Mouse (Mus musculus): ENCODE data around the gene Tmem109.

Tmem109 gene

DNA sequence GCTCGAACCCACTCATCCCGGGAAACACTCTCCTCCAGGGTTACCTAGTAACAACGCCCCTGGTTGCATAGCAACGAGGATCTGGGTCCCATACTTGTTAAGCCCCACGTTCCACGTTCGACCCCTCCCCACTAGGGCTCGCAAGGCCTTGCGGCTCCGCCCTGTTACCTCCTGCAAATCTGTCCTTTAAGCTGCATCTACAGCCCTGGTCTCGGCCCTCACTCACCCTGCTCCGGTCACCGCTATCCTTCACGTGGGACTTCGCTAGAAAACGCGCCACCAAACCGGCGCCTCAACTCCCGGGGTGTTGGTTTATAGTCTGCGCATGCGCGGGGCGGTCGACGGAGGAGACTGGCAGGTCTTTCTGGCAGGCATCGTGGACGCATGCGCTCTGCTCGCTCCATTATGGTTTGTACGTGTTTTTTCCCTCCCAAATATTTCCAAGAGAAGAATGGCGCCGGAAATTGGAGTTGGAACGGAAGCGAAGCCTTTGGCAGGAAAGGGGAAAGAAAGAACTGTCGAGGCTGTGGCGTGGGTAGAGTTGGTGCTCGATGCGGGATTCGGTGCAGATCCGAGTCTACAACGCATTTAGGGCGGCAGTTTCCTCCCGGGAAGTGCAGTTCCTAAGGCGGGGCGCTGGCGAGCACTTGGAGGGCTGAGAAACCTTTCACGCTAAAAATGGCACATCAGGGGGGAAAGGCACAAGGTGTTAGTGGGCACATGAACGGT is at the start of gene Tmem109:
Gene Tmem109, minus strand, starts transcription at position 576 of the 729 bp plus-strand sequence.
- DNase-seq = peak; percentile 95

DNA sequence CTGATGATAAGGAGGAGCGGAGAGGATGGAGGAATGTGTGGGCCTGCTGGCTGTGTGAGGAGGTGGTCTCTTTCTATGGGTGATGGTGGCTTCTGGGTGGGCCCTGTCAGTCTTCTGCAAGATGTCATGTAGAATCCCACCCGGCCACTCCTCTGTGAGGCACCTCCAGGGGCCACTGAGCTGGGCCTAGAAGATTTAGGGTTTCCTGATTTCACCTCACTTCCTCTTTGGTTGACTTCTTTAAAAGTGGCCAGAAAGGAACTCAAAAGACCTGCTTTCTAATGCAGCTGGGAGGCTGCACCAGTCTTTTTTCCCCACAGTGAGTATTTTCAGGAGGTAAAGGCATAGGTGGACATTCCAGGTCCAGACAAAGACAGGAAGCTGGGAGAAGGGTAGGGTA is 48.8 kb upstream of the Tmem109 start:
- DNase-seq = no peak

DNA sequence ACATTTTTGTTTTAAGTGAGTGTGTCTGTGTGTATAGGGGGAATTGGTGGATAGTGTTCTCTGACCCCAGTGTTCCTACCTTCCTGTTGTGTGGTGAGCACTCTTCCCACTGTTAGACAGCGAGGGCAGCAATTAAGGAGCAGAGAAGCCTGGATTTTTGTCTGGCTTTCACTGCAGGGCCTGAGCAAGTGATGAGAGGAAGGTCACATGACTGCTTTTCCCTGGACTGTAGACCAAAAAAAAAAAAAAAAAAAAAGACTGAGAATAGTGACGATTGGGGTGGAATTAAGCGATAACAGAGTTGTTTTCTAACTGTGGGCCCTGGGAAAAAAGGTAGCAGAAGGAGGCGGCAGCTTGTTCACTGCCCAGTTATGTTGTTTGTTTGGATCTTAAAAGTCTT is 44.9 kb upstream of the Tmem109 start:
- DNase-seq = no peak

DNA sequence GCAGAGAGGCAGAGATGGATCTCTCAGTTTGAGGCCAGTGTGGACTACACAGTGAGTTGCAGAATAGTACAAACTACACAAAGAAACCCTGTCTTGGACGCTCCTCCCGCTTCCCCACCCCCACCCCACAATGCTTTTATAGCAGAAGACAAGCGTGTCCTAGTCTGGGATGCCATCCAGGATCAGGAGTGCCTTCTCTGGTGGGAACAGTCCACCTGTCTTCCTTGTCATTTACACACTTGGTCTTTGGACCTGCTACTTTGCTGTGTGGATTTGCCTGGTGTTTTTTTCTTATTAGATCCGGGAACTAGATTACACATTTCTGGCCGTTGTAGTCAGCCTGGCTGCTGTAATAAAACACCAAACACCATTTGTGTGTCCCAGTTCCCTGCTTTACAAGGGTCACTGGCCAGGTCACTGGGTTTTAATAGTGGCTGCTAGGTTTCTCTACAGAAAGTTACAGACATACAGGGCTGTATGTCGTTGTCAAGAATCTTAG is 44.4 kb upstream of the Tmem109 start:
- DNase-seq = peak; percentile 49

DNA sequence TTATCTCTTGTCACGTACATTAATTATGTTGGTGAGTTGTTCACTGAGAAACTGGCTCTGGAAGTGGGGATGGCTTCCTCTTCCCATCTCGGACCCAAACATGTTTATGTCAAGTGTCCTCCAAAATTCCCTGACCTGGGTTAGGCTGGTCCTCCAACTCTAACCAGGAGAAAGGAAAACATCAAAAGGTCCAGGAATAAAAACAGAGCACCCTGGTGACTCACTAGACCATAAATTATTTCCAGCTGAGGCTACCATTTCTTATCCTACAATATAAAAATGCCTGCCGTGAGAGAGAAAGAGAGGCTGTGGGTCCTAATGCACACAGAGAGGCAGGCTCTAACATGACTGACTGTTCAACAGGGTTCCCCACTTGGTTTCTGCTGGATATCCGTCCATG is 42.4 kb upstream of the Tmem109 start:
- DNase-seq = no peak

DNA sequence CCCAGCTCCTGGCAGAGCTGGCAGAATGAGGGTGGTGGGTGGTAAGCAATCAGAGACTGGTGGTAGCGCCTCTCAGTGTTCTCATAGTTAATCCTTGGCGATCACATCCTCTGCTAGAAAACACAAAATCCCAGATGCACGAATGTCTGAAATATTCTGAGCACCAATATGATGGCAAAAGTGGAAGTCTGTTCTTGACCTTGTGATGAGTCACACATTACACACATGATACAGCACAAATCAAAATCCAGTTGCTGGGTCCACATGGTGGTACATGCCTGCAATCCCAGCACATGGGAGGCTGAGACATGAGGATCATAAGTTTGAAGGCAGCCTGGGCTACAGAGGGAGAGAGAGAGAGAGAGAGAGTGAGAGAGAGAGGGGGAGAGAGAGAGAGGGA is 39.3 kb upstream of the Tmem109 start:
- no peak for DNase-seq

DNA sequence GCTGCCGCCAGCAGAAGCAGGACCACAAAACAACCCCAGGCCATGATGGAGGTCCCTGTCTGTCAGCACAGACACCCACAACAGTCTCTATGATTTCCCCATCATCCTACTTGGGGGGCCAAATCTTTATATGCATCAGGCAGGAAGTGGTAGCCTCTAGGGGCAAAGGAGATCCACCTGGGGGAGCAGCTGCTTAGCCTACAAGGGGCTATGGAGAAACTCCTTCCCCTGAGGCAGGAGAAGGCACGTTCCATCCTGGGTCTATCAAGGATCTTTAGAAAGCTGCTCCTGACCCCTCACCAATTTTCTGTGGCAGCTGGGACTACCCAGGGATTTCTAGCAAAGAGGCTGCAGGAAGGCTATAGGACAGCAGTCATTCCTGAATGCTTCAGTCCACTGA is 38.7 kb upstream of the Tmem109 start, which contains the start of gene Zp1:
Gene Zp1, minus strand, starts transcription at position 101 of the 400 bp plus-strand sequence.
- DNase-seq = no peak

DNA sequence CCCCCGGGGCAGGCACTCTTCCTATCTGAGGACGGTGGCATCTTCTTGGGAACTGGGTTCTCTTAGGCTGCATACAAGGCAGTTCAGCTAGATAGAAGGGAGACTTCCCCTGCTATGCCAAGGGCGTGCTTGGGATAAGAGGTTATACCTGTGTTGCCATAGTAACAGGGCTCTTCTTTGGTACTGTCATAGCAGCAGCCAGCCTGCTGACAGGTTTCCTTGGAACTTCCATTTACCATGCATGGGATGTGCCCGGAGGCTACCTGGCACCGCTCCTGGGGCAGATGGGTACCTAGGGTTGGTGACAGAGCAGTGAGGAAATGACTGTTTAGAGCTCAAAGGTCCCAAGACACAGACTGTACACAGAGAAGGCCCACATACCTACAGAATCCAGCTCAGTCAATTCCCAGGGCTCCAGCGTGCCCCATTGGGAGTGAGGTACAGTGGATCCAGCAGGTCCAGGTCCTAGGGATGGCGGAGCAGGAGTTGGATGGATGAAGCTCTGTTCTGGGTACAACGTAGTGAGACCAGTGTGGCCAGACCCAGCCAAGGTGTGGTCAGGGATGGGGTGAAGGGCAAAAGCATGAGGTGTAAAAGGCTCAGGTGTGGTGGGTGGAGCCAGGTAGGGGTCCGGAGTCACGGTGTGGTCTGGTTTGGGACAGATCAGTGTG is 36.7 kb upstream of the Tmem109 start:
- DNase-seq = no peak

DNA sequence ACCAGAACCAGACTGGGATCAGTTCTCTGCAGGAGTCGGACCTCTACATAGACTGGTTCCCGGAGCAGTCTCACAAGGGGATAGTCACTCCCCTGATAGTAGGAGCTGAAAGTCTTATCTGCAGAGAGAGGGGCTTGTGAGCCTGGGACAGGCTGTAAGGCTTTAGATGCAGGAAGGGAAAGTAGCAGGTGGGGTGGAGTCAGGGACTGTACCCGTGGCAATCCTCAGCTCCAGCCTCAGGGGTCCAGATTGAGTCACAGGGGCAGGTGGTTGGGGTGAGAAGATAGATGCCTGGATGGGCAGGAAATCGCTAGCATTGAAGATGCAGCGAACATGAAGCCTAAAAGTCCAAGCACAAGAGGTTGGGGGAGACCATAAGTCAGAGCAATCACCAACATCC is 34.7 kb upstream of the Tmem109 start:
- no peak for DNase-seq

DNA sequence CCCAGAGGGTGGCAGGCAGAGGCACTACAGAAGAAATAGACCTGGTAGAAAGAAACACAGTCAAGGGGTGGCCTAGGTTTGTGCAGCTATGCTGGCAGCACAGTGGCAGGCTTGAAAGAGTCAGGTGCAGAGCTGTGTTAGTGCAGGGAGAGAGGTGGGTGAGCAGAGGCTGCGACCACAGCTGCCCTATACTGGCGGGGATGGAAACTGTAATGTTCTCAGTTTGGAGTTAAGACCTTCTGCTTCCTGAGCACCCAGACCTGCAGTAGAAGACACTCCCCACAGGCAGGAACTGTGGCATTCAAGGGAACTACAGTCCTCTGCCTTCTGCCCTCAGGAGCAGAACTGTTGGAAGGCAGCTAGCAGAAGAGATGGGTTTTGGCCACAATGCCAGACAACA is 33.1 kb upstream of the Tmem109 start:
- no peak for DNase-seq

DNA sequence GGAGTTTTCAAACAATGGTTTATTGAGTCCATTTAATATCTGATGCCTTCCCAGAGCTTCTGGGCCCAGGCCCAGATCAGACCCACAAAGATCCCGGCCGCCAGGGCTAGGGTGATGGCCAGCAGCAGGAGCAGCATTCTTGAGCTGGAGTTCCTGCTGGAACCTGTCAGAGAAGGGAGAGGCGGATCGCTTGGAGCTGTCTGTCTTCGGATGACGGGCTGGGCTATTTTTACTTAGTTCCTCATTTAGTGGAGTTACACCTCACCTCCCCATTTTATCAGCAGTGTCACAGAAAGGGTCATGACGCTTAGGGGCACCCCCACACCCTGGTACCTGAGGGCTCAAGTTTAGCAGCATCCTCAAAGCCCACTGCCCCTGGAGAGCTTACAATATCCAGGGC is 32.5 kb upstream of the Tmem109 start:
- DNase-seq = no peak

DNA sequence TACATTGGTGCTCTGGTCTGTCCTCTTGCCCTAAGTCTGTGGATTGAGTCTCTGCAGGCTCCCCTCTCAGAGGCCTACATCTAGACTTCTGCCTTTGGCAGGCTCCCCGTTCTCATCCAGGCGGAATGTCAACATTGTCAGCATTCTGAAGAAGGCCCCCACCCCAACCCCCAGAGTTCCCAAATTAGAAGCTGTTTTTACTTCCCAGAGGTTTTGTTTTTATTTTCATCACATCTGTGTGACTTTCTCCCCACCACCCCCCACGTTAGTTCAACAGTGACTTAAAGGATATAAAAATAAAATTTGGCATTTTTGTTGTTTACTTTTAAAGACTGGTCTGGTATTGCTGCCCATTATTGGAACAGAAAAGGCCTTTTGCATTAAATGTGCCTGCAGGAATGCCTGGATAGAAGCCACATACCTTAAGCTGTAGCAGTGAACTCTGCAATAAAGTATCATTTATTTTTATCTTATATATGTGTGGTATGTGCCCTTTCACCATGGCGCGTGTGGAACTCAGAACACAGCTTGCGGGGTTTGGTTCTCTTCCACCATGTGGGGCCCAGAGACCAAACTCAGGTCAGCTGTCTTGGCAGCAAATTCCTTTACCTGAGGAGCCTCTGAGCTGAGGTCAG is 27.4 kb upstream of the Tmem109 start:
- DNase-seq = peak; percentile 33

DNA sequence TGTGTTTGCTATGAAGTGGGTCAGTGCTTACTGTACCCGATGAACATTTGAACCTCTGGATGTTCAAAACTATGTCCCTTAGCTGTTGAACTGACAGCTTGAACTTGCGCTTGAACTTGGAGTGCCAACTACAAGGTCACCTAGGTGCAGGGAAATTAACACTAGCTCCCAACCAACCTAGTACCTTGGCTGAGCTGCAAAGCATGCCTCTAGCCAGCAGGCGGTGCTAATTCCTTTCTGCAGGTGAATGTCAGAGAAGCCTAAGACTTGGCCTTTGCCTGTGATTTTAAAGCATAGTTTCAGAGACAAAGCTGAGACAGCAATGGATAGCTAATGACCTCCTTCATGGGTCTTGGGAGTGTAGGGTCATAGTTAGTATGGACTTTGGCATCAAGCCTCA is 26.1 kb upstream of the Tmem109 start:
- peak; percentile 72 for DNase-seq

DNA sequence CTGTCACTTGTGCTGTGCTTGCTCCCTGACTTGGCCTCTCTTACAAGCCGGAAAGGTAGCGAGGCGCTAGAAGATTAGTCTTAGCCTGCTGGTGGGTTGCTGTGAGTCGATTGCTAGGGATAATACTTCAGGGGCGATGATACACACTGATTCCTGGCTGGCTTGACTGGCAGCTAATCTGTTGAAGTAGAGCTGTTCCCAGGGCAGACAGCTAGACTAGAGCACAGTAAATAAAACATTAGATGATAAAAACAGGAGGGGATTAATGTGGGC is 23.9 kb upstream of the Tmem109 start:
- no peak for DNase-seq

DNA sequence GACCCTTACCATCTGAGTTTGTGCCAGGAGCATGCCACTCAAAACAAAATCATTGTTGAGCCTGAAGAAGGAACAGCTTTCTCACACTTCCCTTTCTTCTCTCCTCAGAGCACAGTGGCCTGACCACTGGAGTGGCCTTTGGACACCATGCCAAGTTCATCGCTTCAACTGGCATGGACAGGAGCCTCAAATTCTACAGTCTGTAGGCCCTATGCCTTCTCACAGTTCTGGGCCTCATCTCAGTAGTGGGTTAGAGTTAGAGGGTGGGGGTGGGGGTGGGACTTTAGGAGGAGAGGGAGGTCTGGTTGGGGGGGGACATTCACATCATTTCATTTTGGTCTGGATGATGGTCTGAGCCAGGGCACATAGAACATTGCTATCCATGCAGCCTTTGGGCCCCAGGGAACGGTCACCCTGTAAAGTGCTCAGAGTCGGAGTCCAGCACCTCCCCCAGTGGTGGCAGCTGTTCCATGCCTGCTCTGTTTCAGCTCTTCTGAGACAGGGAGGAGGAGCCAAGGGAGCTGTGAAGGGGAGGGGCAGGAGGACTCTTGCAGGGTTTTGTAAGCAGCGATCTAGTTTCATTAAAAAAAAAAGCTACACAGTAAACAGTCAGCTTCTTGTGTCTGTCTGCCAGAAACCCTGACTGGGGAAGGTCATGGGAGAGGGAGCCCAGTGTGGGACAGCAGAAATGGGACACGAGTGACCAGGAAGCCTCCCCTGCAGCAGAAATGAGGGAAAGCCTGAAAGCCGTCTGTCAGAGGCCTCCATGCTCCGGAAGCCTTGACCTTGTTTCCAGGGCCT is 23.3 kb upstream of the Tmem109 start:
- DNase-seq = peak; percentile 81

DNA sequence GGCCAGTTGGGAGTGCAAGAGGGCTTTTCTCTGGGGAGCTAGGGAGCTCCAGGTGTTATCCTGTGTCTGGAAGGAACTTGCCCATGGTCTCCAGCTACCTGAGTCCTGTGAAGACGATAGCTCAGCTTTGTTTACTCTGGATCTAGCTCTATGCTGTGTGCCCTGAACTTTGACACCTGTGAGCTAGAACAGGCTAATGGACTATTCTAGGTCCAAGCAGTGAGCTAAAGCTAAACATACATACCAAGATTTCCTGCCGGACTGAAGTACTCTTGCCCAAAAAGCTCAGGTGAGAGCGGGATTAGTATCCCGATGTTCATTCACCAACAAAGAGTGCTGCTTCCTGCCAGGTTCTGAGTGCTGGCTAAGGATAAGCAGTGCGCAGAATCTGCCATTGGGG is 22.7 kb upstream of the Tmem109 start:
- no peak for DNase-seq

DNA sequence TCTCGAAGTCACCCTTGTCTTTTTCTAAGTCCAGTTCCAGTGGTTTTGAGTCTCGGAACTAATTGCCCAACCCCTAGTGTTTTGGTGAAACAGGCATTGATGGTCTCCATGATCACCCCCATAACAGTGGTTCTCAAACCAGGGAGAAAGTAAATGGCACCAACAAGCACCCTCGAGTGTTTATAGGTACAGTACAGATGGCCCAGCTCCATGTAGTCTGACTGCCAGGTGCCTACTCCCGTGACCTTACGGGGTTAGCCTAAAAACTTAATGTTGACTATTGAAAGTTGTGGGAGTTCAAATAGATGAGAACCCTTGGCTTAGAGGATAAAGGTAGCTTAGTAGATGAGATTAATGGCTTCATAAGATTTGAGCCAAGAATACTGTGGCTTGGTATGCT is 19.2 kb upstream of the Tmem109 start:
- no peak for DNase-seq

DNA sequence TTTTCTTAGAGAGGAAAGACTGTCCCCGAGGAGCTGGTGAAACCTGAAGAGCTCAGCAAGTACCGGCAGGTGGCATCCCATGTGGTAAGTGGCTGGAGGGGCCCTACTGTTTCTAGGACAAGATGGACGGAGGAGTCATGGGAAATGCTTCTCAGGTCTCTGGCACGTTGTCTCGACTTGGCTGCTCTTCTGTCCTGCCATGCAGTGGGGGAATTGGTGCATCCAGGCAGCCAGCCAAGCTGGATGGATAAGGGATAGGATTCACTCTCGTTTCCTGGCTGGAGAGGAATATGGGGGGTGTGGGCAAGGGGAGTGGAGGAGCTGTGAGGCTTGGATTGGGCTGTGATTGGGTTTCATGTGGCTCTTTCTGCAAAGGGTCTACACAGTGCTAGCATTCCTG is 18.5 kb upstream of the Tmem109 start:
- no peak for DNase-seq

DNA sequence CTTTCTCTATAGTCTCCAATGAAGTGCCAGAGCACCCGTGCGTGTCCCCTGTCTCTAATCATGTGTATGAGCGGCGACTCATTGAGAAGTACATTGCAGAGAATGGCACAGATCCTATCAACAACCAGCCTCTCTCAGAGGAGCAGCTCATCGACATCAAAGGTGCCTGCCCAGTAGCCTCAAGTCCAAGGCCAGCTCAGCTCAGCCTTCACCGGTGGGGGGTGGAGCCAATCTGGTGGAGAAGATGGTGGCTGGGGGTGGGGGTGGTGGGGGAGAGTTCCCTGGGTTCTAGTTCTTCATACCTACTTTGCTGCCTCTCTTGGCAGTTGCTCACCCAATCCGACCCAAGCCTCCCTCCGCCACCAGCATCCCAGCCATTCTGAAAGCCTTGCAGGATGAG is 15.7 kb upstream of the Tmem109 start:
- no peak for DNase-seq

DNA sequence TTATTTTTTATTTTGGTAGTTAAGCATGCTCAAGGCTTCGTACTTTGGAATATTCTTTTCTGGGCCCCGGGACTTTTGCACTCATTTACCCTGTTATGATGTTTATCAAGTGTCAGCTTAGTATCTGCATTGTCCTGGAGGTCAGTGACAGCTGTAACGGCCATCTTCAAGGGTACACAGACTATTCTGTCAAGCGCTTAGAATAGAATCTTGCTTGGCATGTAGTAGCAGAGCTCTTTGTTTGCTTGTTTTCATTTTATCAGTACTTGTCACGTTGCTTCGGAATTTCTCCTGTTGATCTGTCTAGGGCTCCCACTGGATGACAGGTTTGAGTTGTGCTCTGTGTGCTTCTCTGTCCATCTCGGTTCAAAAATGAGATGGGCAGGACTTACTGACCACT is 15.0 kb upstream of the Tmem109 start:
- DNase-seq = no peak

DNA sequence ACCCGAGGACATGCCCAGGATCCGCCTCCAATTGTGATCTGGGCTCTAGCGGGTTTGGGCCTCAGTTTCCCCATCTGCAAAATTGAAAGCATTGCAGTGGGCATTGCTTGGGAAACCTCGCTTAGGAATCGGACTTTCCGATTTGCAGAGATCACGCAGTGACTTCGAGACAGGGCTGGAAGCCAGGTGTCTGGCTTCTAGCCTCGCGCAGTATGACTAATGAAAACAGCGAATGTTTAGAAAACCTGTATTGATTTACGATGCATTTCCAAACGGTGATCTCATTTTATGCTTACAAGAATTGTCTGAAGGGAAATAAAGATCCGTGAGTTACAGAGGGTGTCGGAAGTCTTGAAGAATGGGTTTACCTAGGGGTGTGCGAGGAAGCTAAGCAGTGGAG is 13.9 kb upstream of the Tmem109 start:
- no peak for DNase-seq

DNA sequence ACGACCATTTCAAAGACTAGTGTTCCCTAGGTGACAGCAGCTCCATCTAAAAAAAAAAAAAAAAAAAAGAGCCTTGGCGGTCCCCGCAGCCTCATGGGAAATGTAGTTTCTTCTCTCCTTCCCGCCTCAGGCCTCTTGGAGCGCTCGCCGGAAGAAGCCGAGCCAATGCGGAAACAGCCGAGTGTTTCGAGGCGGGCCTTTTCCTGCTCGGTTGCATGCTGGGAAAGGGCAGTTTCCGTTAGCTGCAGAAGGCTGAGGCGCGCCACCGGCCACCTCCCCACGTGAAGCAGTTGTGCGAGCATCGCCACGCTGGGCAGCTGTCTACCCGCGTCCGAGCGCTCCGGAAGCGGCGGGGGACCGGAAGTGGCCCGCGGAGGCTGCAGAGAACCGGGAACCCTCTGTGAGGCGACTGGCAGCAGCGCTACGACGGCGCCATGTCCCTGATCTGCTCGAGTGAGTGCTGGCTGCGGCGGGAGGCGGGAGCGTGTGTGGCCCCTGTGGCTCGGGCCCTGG is 13.3 kb upstream of the Tmem109 start, which contains the start of gene Prpf19:
Gene Prpf19, plus strand, starts transcription at position 216 of the 513 bp plus-strand sequence.
- peak; percentile 98 for DNase-seq

DNA sequence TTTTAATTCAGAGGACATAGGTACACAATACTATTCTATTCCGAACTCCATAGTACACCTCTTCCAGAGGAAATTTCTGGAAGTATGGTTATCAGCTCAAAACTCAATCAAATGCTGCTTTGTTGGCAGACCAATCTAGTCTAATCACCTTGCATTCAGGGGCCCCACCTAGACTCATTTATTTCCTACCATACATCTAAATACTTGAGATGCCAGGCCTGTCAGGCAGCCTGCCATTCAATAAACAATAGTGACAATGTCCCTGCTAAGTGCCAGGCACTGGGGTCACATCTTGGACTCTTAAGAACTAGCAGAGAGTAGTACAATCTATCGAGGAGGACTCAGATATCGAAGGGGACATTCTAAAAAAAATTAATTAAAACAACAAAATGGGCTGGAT is 10.4 kb upstream of the Tmem109 start:
- no peak for DNase-seq

All from kidney, postnatal 14 days (tissue).